Mouse (Mus musculus): ENCODE results near the gene Glra4.
"Not testable (repeated sequence)": the region's sequence is repeated elsewhere in the genome, so short reads cannot be mapped to it uniquely, and the experiment has no call there.

The Glra4 gene

DNA sequence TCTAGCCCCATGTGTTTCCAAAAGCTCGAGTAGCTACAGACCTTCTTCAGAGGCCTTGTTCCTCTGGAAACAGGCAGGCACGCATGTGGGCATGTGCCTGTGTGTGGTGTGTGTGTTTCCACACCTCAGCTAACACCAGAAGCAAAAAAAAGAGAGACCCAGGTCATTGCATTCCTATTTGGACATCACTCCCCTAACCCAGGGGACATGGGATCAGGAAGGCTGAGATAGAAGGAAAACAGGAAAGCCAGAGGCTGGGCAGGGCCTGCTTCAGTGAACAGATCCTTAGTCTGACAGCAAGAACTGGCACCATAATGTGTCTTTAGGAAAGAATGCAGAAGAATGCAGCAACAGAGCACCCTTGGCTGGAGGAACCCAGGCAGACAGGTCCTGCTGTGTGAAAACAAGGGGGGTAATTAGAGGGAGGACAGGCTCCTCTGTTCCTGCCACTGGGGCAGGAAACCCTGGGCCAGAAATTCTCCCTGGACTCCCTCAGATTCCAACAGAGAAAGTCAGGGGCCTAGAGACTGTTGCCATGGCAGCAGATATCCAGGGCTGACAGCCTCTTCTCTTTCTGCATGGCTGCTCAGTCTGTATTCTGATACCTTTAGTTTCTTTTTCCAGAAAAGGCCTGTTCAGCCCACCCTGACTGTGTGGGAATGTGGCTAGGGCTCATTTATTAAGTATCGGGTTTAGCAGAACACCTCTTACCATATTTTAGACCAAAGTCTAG lies 65.0 kb downstream of the Glra4 start:
- not testable (repeated sequence) for DNase-seq

DNA sequence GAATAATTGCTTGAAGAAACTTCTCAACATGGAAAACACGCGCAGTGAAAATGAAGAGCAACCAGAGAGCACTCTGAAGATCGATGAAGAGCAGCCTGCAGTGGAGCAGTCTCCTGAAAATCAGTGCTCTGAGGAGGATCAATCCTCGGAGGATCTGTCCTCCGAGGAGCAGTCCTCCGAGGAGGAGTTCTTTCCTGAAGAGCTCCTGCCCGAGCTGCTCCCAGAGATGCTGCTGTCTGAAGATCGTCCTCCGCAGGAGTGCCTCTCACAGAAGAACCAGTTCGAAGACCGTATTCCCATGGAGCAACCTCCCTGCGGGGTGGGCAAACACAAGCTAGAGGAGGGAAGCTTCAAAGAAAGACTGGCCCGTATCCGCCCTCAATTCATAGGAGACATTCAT lies 71.2 kb downstream of the Glra4 start:
- no peak for DNase-seq

DNA sequence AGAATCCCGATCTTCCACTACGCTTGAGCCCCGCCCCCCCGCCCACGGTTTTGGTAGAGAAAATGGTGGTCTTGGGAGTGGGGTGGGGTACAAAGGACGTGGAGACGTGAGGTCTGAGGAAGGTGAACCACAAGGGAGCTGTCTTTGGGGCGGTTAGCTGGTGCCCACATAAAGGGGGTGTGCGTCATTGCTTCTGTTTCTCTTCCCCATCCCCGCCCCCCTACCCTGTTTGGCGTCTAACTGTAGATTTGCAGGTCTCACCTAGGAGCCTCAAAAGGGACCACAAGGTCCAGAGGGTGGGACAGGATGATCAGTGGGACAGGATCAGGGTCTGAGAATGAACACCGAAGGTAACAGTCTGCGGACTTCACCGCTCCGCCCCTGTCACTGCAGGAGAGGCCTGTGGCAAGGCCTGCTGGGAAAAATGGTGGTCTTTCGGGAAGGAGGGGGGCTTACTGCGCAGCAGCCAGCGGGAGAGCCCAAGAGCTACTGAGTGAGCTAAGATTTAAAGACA lies 71.7 kb downstream of the Glra4 start:
- DNase-seq, result peak; percentile 20
